Mouse (Mus musculus) liver, embryonic 14.5 days (tissue): Measurements from ENCODE around the gene Rcor1.

ENCODE experiments used
- CTCF ChIP-seq: IDR thresholded peaks from 2 replicates; pipeline ENCODE4 v1.5.1; 2016; ENCODE audit warnings: antibody characterized with exemption, low read depth, control low read depth
- EP300 ChIP-seq: IDR thresholded peaks from 2 replicates; pipeline ENCODE4 v1.6.1; 2016; ENCODE audit warnings: antibody characterized with exemption, low read depth

GRCm38 (mm10) chr12:111096249-111096648, 57.1 kb downstream of the Rcor1 start:
- TF ChIP-seq CTCF = no peak
- no peak for TF ChIP-seq EP300
